Mouse (Mus musculus) bone marrow macrophage, adult 2 months (primary cell): ENCODE measurements around the gene Fbxl17. TPM values are rescaled to one million over a fixed set of nuclear protein-coding genes. Genes with fewer than 3 reads are reported as not detected.

Experiments used
- H3K27ac ChIP-seq: 2 replicates; pipeline ENCODE4 v1.5.1; 2012; ENCODE audit warnings: low read depth, low read length; ENCODE audit not compliant: insufficient read depth
- H3K4me1 ChIP-seq: 2 replicates; pipeline ENCODE4 v1.6.1; 2012; ENCODE audit warnings: low read length; ENCODE audit not compliant: control insufficient read depth, insufficient read depth
- H3K4me3 ChIP-seq: 2 replicates; pipeline ENCODE4 v1.5.1; 2012; ENCODE audit warnings: mild to moderate bottlenecking, low read length, moderate library complexity; ENCODE audit not compliant: insufficient read depth
- CTCF ChIP-seq: IDR thresholded peaks from 2 replicates; pipeline ENCODE4 v1.5.1; 2012; ENCODE audit warnings: low read depth, mild to moderate bottlenecking, low read length, moderate library complexity
- POLR2A ChIP-seq: IDR thresholded peaks from 2 replicates; pipeline ENCODE4 v1.6.1; 2012; ENCODE audit warnings: mild to moderate bottlenecking, low read depth, low read length, borderline replicate concordance
- polyA plus RNA-seq: library from polyadenylated mRNA; stranded (reverse); fragments of >200 nt; gene quantifications from 2 replicates; pipeline ENCODE4 v1.2.4, GENCODE M21; 2012; ENCODE audit not compliant: missing spikeins, insufficient read depth, insufficient read length

Gene Fbxl17
- polyA plus RNA-seq, 1 experiment = 21.2 TPM

GRCm38 (mm10) chr17:63185531-63185930 is 314.3 kb downstream of the Fbxl17 start:
- no peak overlapping the region for H3K4me3 ChIP-seq
- TF ChIP-seq CTCF (no peak), POLR2A (no peak)
- peaks cover 8% of the 10 kb centered on the region for H3K4me1 ChIP-seq
- no peak overlapping the region for H3K27ac ChIP-seq

- Histone ChIP-seq H3K27ac (no peak overlapping the region), H3K4me1 (peaks cover 8% of the 10 kb centered on the region), H3K4me3 (no peak overlapping the region)
- TF ChIP-seq CTCF (no peak), POLR2A (no peak)
Observed at GRCm38 (mm10) chr17:63184844-63185504, 314.8 kb downstream of the Fbxl17 start.

- no peaks in the 10 kb centered on the region for H3K4me1 ChIP-seq
- H3K27ac ChIP-seq = no peak overlapping the region
- no peak overlapping the region for H3K4me3 ChIP-seq
- no peak for TF ChIP-seq CTCF
- no peak for TF ChIP-seq POLR2A
Observed at GRCm38 (mm10) chr17:63183431-63183830, 316.4 kb downstream of the Fbxl17 start.

GRCm38 (mm10) chr17:63181661-63182060 is 318.2 kb downstream of the Fbxl17 start:
- TF ChIP-seq CTCF = no peak
- no peak for TF ChIP-seq POLR2A
- Histone ChIP-seq H3K4me3 (no peak overlapping the region), H3K27ac (no peak overlapping the region), H3K4me1 (peaks cover 4% of the 10 kb centered on the region)

- H3K4me3 ChIP-seq = no peak overlapping the region
- H3K4me1 ChIP-seq = peaks cover 4% of the 10 kb centered on the region
- TF ChIP-seq POLR2A = no peak
- TF ChIP-seq CTCF = no peak
- H3K27ac ChIP-seq = no peak overlapping the region
Observed at GRCm38 (mm10) chr17:63180042-63180441, 319.8 kb downstream of the Fbxl17 start.

GRCm38 (mm10) chr17:63178331-63178730 is 321.5 kb downstream of the Fbxl17 start:
- H3K27ac ChIP-seq = no peak overlapping the region
- no peak overlapping the region for H3K4me3 ChIP-seq
- peaks cover 4% of the 10 kb centered on the region for H3K4me1 ChIP-seq
- no peak for TF ChIP-seq CTCF
- TF ChIP-seq POLR2A = no peak

GRCm38 (mm10) chr17:63176411-63176810 is 323.4 kb downstream of the Fbxl17 start:
- no peak overlapping the region for H3K4me3 ChIP-seq
- TF ChIP-seq CTCF (no peak), POLR2A (no peak)
- H3K27ac ChIP-seq = no peak overlapping the region
- peaks cover 4% of the 10 kb centered on the region for H3K4me1 ChIP-seq

GRCm38 (mm10) chr17:63172697-63173096 is 327.1 kb downstream of the Fbxl17 start:
- no peak for TF ChIP-seq POLR2A
- TF ChIP-seq CTCF = no peak
- no peak overlapping the region for H3K4me3 ChIP-seq

GRCm38 (mm10) chr17:63171890-63172491 is 327.8 kb downstream of the Fbxl17 start:
- Histone ChIP-seq H3K27ac (no peak overlapping the region), H3K4me3 (no peak overlapping the region), H3K4me1 (peaks cover 12% of the 10 kb centered on the region)
- no peak for TF ChIP-seq POLR2A
- TF ChIP-seq CTCF = no peak

More at GRCm38 (mm10) chr17:63172697-63173096, 327.1 kb downstream of the Fbxl17 start:
- Histone ChIP-seq H3K27ac (no peak overlapping the region), H3K4me1 (peaks cover 9% of the 10 kb centered on the region)

GRCm38 (mm10) chr17:63171264-63171663 is 328.6 kb downstream of the Fbxl17 start:
- TF ChIP-seq CTCF (no peak), POLR2A (no peak)
- no peak overlapping the region for H3K27ac ChIP-seq
- no peak overlapping the region for H3K4me3 ChIP-seq
- peaks cover 12% of the 10 kb centered on the region for H3K4me1 ChIP-seq
